Mouse (Mus musculus) kidney, embryonic 16.5 days (tissue): ENCODE results near the gene Cdc42bpg. TPM values are rescaled to one million over a fixed set of nuclear protein-coding genes. Genes with fewer than 3 reads are reported as not detected.

Experiments used
- ATAC-seq: fragments of 200-750 bp; cut with Nextera tagmentation; 2 replicates; pipeline ENCODE4 v1.8.0; 2017; ENCODE audit warnings: moderate TSS enrichment; ENCODE audit not compliant: low FRiP score, low TSS enrichment
- H3K27ac ChIP-seq: fragments of 300-500 bp; sonication (generic); 2 replicates; pipeline ENCODE4 v1.5.1; 2014; ENCODE audit warnings: low read length
- H3K27me3 ChIP-seq: fragments of 300-500 bp; sonication (generic); 2 replicates; pipeline ENCODE4 v1.6.1; 2014; ENCODE audit warnings: low read length, control low read depth, mixed read lengths; ENCODE audit not compliant: insufficient read depth
- H3K36me3 ChIP-seq: fragments of 300-500 bp; sonication (generic); 2 replicates; pipeline ENCODE4 v1.6.1; 2014; ENCODE audit warnings: low read length, control low read depth, mixed read lengths; ENCODE audit not compliant: insufficient read depth
- H3K4me1 ChIP-seq: fragments of 300-500 bp; sonication (generic); 2 replicates; pipeline ENCODE4 v1.6.1; 2014; ENCODE audit warnings: low read length, control low read depth, mixed read lengths; ENCODE audit not compliant: insufficient read depth
- H3K4me2 ChIP-seq: fragments of 300-500 bp; sonication (generic); replicated peaks from 2 replicates; pipeline ENCODE4 v1.6.1; 2014; ENCODE audit warnings: low read depth, low read length
- H3K4me3 ChIP-seq: fragments of 300-500 bp; sonication (generic); 2 replicates; pipeline ENCODE4 v1.5.1; 2014; ENCODE audit warnings: mild to moderate bottlenecking, low read length
- H3K9ac ChIP-seq: fragments of 300-500 bp; sonication (generic); replicated peaks from 2 replicates; pipeline ENCODE4 v1.6.1; 2014; ENCODE audit warnings: low read length
- H3K9me3 ChIP-seq: fragments of 300-500 bp; sonication (generic); 2 replicates; pipeline ENCODE4 v1.6.1; 2016; ENCODE audit warnings: low read length, control low read depth
- WGBS: fragments of 180-500 bp; shearing (Covaris S2); extraction: QIAGEN DNeasy Blood & Tissue Kit; methylation state at CpG from one replicate; pipeline ENCODE4 v1.1.7; 2014; 5-methylcytosine and 5-hydroxymethylcytosine counted together
- polyA plus RNA-seq: library from polyadenylated mRNA; unstranded; fragments of >200 nt; fragmentation: Nextera tagmentation; extraction: Ambion mirVana; gene quantifications from 2 replicates; pipeline ENCODE4 v1.2.1, GENCODE M21; 2015

The Cdc42bpg gene
- polyA plus RNA-seq, 1 experiment from 2014 or later, result 1.5 TPM

GRCm38 (mm10) chr19:6267306-6268169, 38.7 kb upstream of the Cdc42bpg start:
- no peak overlapping the region for H3K4me2 ChIP-seq
- ATAC-seq, result no peak
- 21% methylated on average over 11 of the region's 11 CpGs for WGBS
- H3K36me3 ChIP-seq, result no peaks in the 10 kb centered on the region; the same call in 1 of the 2 replicates
- no peaks in the 10 kb centered on the region for H3K27me3 ChIP-seq
- H3K4me3 ChIP-seq, result no peak overlapping the region
- no peak overlapping the region for H3K27ac ChIP-seq
- peak overlapping the region; percentile 29; the same call in 1 of the 2 replicates for H3K9ac ChIP-seq
- peaks cover 9% of the 10 kb centered on the region; the same call in 1 of the 2 replicates for H3K4me1 ChIP-seq
- H3K9me3 ChIP-seq, result no peaks in the 10 kb centered on the region

- H3K36me3 ChIP-seq, result no peaks in the 10 kb centered on the region; the same call in 1 of the 2 replicates
- no peaks in the 10 kb centered on the region for H3K9me3 ChIP-seq
- H3K27ac ChIP-seq, result no peak overlapping the region
- H3K4me3 ChIP-seq, result no peak overlapping the region
- ATAC-seq, result peak; percentile 68
- peak overlapping the region; percentile 29; the same call in 1 of the 2 replicates for H3K9ac ChIP-seq
- 8% methylated on average over 8 of the region's 8 CpGs for WGBS
- H3K27me3 ChIP-seq, result no peaks in the 10 kb centered on the region
- peaks cover 10% of the 10 kb centered on the region; the same call in 1 of the 2 replicates for H3K4me1 ChIP-seq
- H3K4me2 ChIP-seq, result no peak overlapping the region
Observed at GRCm38 (mm10) chr19:6268170-6268528, 38.1 kb upstream of the Cdc42bpg start.

GRCm38 (mm10) chr19:6268670-6269132, 37.6 kb upstream of the Cdc42bpg start:
- ATAC-seq, result no peak
- no peak overlapping the region for H3K4me3 ChIP-seq
- WGBS, result 81% methylated on average over 7 of the region's 7 CpGs

GRCm38 (mm10) chr19:6269798-6270475, 36.3 kb upstream of the Cdc42bpg start:
- no peak overlapping the region for H3K4me3 ChIP-seq
- H3K9ac ChIP-seq, result no peak overlapping the region
- H3K36me3 ChIP-seq, result no peaks in the 10 kb centered on the region
- 91% methylated on average over 8 of the region's 8 CpGs for WGBS
- no peak overlapping the region for H3K27ac ChIP-seq
- H3K4me1 ChIP-seq, result 0 out of 2 replicates have a peak, but pooled peaks cover 9% of the 10 kb centered on the region
- H3K9me3 ChIP-seq, result no peaks in the 10 kb centered on the region
- H3K4me2 ChIP-seq, result no peak overlapping the region
- ATAC-seq, result no peak
- no peaks in the 10 kb centered on the region for H3K27me3 ChIP-seq

More at GRCm38 (mm10) chr19:6268670-6269132, 37.6 kb upstream of the Cdc42bpg start:
- Histone ChIP-seq H3K27me3 (no peaks in the 10 kb centered on the region), H3K9me3 (no peaks in the 10 kb centered on the region), H3K4me2 (no peak overlapping the region), H3K36me3 (no peaks in the 10 kb centered on the region), H3K9ac (no peak overlapping the region), H3K4me1 (peaks cover 10% of the 10 kb centered on the region; the same call in 1 of the 2 replicates), H3K27ac (no peak overlapping the region)

GRCm38 (mm10) chr19:6270661-6271060, 35.6 kb upstream of the Cdc42bpg start:
- Histone ChIP-seq H3K9me3 (no peaks in the 10 kb centered on the region), H3K9ac (no peak overlapping the region), H3K4me3 (no peak overlapping the region), H3K4me2 (no peak overlapping the region), H3K4me1 (peaks cover 13% of the 10 kb centered on the region), H3K27ac (no peak overlapping the region), H3K27me3 (no peaks in the 10 kb centered on the region), H3K36me3 (no peaks in the 10 kb centered on the region)
- no peak for ATAC-seq
- WGBS, result 61% methylated on average over 9 of the region's 9 CpGs

- Histone ChIP-seq H3K27ac (0 out of 2 replicates have a peak overlapping the region, but pooled peaks have one; percentile 55), H3K27me3 (no peaks in the 10 kb centered on the region), H3K9me3 (no peaks in the 10 kb centered on the region), H3K4me1 (peaks cover 16% of the 10 kb centered on the region), H3K9ac (no peak overlapping the region), H3K36me3 (no peaks in the 10 kb centered on the region), H3K4me3 (no peak overlapping the region), H3K4me2 (no peak overlapping the region)
- ATAC-seq, result no peak
- WGBS, result 39% methylated on average over 8 of the region's 8 CpGs
Observed at GRCm38 (mm10) chr19:6271206-6271605, 35.0 kb upstream of the Cdc42bpg start.

- 63% methylated on average over 7 of the region's 7 CpGs for WGBS
Observed at GRCm38 (mm10) chr19:6272053-6272452, 34.2 kb upstream of the Cdc42bpg start.

GRCm38 (mm10) chr19:6272738-6273137, 33.5 kb upstream of the Cdc42bpg start:
- Histone ChIP-seq H3K27ac (peak overlapping the region; percentile 56; the same call in 1 of the 2 replicates), H3K27me3 (no peaks in the 10 kb centered on the region), H3K9me3 (no peaks in the 10 kb centered on the region), H3K9ac (no peak overlapping the region), H3K4me1 (peaks cover 17% of the 10 kb centered on the region), H3K36me3 (no peaks in the 10 kb centered on the region), H3K4me3 (no peak overlapping the region), H3K4me2 (no peak overlapping the region)
- WGBS, result 82% methylated on average over 4 of the region's 4 CpGs
- ATAC-seq, result no peak

More at GRCm38 (mm10) chr19:6272053-6272452, 34.2 kb upstream of the Cdc42bpg start:
- H3K4me1 ChIP-seq, result peaks cover 16% of the 10 kb centered on the region
- no peak for ATAC-seq
- H3K9ac ChIP-seq, result no peak overlapping the region
- peak overlapping the region; percentile 55 for H3K27ac ChIP-seq
- no peaks in the 10 kb centered on the region for H3K27me3 ChIP-seq
- no peak overlapping the region for H3K4me2 ChIP-seq
- no peaks in the 10 kb centered on the region for H3K9me3 ChIP-seq
- H3K4me3 ChIP-seq, result no peak overlapping the region
- H3K36me3 ChIP-seq, result no peaks in the 10 kb centered on the region

- no peak for ATAC-seq
- no peaks in the 10 kb centered on the region for H3K27me3 ChIP-seq
- no peak overlapping the region for H3K4me2 ChIP-seq
- no peaks in the 10 kb centered on the region for H3K9me3 ChIP-seq
- peaks cover 26% of the 10 kb centered on the region for H3K4me1 ChIP-seq
- WGBS, result 65% methylated on average over 4 of the region's 4 CpGs
- H3K9ac ChIP-seq, result no peak overlapping the region
- no peak overlapping the region for H3K4me3 ChIP-seq
- no peaks in the 10 kb centered on the region for H3K36me3 ChIP-seq
- no peak overlapping the region for H3K27ac ChIP-seq
Observed at GRCm38 (mm10) chr19:6273592-6273991, 32.7 kb upstream of the Cdc42bpg start.
